Mouse (Mus musculus) thymus, postnatal 0 days (tissue): Measurements from ENCODE around the gene Ccnj. TPM values are rescaled to one million over a fixed set of nuclear protein-coding genes. Genes with fewer than 3 reads are reported as not detected.

ENCODE experiments used
- DNase-seq: peaks from one replicate; pipeline ENCODE4 v3.0.0-alpha.2; 2015; ENCODE audit warnings: low spot score
- microRNA-seq: library from miRNA; unstranded; fragments of <30 nt; microRNA quantifications from one replicate; pipeline ENCODE4, GENCODE M21; 2016; ENCODE audit warnings: borderline number of aligned reads
- polyA plus RNA-seq: library from polyadenylated mRNA; unstranded; fragments of >200 nt; fragmentation: Nextera tagmentation; extraction: Ambion mirVana; gene quantifications from 2 replicates; pipeline ENCODE4 v1.2.1, GENCODE M21; 2015

The Ccnj gene
- polyA plus RNA-seq, 1 experiment from 2014 or later, result 8.7 TPM

DNA sequence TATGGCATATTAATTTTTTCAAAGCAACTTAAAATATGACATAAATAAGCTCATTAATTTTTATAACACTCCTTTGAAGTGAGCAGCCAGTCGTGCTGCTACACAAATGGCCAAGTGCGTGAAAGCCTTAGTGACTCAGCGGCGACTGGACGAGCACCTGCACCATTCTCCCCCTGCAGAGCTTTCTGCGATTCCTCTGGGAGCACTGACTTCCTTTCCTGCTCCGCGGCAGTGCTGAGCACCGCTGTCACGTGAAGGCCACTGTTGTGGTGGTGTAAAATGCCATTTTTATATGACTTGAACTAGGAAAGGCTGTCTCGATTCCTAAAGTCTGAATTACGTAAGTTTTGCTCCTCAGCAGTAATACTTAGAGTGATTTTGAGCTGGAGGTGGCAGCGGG is 10.5 kb downstream of the Ccnj start:
- no peak for DNase-seq

- no peak for DNase-seq
Measured at GRCm38 (mm10) chr19:40844731-40845130, 13.7 kb downstream of the Ccnj start.

- DNase-seq, result no peak
Measured at GRCm38 (mm10) chr19:40849391-40849790, 18.3 kb downstream of the Ccnj start.

DNA sequence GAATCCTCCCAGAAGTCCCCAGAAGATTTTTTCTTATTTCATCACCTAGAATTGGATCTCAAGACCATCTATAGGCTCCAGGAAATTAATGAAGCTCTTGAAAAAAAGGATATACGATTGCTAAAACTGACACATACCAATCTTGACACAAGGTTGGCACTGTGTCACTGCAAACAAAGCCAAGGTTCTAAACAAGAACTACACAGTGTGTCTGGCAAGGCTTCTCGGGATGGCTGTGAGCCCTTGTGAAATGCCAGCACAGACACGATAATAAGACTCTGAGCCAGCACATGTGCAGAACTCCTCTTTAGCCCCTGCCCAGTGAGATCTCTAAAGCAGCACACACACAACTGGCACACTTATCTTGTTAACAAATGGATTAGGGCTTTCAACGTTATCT is 28.5 kb downstream of the Ccnj start:
- DNase-seq, result no peak

DNA sequence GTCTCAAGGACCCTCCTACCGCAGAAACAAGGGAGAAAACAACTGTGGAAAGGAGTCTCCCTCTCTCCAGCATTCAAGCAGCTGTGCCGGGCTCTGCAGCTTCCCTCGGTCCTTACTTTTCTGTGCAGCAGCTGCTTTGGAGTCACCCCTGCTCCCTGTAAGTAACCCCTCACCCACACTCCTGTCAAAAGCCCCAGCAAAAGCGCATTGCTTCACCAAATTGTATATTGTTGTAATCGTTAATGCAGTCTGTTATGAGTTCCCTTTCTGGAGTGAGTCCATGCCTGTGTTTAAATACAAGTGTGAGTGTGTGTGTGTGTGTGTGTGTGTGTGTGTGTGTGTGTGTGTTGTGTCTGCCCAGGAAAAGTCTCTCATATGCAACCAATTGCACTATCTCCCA is 37.2 kb downstream of the Ccnj start:
- no peak for DNase-seq

DNA sequence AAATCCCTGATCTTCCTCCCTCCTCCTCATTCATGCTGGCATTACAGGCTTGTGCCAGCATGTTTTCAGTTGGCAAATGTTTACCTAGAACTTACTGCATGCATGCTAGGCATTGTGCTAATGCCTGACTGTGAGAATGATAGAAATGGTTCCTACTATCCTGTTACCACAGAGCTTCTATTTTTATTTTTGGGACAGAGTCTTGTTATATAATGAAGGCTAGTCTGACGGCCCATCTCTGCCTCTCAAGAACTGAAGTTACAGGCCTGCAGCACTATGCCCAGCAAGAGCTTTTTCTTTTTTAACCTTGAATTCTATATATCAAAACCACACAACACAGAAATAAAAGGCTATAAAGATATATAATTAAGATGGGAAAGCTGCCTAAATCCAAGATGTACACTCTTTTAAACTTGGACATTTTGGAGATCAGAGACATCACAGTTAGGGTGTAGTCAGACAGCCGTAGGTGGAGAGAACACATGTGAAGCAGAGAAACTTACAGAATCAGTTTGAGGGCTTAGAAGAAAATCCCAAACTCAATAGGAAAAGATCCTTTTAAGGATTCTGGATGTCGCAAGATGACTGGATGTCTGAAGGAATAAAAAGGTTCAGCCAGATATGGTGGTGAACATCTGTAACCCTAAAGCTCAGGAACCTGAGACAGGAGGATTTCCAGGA is 38.5 kb downstream of the Ccnj start:
- DNase-seq, result no peak

- peak; percentile 96 for DNase-seq
Measured at GRCm38 (mm10) chr19:40872955-40873665, 42.0 kb downstream of the Ccnj start.

DNA sequence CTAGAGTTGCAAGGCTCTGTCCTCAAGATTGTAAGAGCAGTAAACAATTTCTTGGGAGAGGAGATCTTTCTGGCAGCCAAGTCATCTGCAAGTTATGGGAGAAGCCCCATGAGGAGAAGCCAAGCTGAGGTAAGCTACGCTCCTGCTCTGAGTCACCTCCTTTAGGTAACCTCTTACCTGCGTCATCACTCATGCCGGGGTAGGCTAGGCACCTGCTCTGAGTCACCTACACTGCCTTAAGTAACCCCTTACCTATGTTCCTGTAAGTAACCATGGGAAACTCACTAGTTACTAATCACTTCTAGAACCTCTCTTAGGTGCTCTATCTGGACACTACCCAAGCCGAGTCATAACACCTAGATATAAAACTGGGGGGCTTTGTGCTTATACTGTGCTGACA is 50.6 kb downstream of the Ccnj start:
- no peak for DNase-seq

DNA sequence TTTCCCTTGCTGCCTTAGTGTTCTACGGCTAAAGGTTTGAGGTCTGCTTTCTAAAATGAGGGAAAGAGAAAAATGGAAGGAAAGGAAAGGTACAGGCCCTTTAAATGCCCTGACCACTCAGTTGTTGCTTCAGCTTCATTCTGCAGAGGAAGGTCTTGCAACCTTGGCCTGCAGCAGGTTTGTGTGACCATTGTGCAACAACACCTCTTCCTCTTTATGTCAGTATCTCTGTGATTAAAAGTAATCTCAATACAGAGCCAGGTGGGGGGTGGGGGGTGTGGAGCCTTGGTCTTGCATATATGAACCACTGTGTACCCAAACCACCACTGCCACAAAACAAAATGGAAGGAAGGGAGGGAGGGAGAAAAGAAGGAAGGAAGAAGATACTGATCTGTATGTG is 57.8 kb downstream of the Ccnj start:
- no peak for DNase-seq

DNA sequence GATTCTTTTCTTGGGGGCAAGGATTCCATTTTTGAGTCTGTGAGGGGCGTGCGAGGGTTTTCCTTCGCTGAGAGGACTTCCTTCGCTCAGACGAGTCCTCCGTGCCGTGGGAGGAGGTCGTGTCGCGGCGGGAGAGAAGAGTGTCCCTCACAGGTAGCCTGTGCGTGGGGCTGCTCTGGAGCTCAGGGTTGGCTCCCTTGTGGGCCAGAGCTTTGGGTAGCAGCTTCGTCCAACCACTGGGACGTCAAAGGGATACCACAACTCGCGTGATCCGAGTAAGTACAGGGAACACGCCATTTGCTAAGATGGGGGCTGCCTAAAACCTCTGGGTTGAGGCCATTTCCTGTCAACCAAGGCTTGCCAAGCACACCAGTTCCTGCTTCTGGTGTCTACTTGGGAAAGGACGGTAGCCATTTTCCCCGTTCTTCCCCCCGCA is 63.0 kb downstream of the Ccnj start:
- DNase-seq, result no peak

DNA sequence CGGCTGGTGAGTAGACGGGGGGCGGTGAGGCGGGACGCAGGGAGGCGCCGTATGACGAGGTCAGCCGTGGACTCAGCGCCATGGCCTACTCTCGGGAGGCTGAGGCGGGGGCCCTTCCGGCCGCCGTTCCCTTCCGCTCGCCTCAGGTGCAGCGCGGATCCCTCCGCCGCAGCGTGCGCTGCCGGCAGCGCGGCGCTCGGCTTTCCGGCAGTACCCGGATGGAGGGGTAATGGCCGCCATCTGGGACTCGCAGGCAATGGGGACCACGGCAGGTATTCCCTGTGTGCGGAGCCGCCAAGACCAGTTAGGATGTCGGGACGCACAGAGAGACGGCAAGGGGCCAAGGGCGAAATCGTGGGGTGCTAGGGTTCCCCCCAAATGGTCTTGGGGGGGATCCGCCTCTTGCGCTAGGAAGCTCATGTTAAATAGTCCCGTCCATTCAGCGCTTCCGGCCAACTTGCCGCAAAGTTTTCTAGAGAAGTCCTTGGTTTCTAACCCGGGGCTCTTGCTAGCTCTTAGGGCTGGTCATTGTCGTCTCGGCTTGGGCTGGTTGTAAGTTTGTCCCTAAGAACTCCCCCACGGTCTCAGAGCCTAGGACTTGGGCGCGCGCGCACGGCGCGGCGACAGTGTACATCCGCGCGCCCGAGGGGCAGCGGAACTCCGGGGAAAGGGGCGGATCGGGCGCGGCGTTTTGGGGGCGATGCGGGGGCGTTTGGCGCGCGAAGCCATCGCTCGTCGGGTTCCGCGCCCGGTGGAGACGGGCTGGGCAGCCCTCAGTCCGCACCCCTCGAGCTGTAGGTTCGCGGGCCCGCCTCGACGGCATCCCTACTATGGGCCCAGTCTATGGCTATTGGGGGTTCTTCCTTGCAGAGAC is 63.7 kb downstream of the Ccnj start, which contains the start of gene Zfp518a:
Gene Zfp518a (plus strand): TSS at position 187 of the 874 bp plus-strand sequence.
- DNase-seq, result peak; percentile 97

DNA sequence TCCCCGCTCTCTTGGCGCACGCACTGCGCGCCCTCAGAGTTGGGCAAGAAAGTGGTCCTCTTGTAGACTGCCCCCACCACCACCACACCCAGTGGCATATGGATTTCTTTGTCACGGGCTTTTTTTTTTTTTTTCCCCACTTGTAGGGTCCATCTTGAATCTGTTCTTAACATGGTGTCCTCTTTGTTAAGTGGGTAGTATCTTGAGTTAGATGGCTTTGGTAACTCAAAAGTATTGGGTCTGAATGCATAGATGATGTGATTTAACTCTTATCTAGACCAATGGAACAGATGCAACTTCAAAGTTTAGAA is 64.3 kb downstream of the Ccnj start:
- DNase-seq, result no peak

Small RNA genes within 50 kb of the gene (microRNA-seq; reads per million reads assigned to microRNA genes)
- not detected for gene Mir8092

Other genes starting within 250 kb of the Ccnj start
- gene Aldh18a1, start 242.8 kb upstream of the Ccnj start, polyA plus RNA-seq, result 28.2 and 36.1 TPM in 2 replicates
- gene Tctn3, start 219.0 kb upstream of the Ccnj start, polyA plus RNA-seq, result 4.4 and 4.5 TPM in 2 replicates
- gene Entpd1, start 218.9 kb upstream of the Ccnj start, polyA plus RNA-seq, result 6.6 and 7.4 TPM in 2 replicates
- gene Cc2d2b, start 82.5 kb upstream of the Ccnj start, polyA plus RNA-seq, result 0.10 TPM in 1 of 2 replicates, not detected in the other
- gene Zfp518a, start 63.4 kb downstream of the Ccnj start, polyA plus RNA-seq, result 10.7 and 12.8 TPM in 2 replicates
- 4.7 and 5.5 TPM in 2 replicates for gene Blnk, start 163.3 kb downstream of the Ccnj start, polyA plus RNA-seq
- 140 and 151 TPM in 2 replicates for gene Dntt, start 198.0 kb downstream of the Ccnj start, polyA plus RNA-seq
- 0.09 and 0.12 TPM in 2 replicates for gene Opalin, start 245.8 kb downstream of the Ccnj start, polyA plus RNA-seq